Mouse (Mus musculus) erythroblast, embryonic 14.5 days (primary cell): ENCODE measurements around the gene Il23r.

Experiments used
- GATA1 ChIP-seq: IDR thresholded peaks from 2 replicates; pipeline ENCODE4 v1.6.1; 2012; ENCODE audit warnings: low read length, inconsistent platforms, mixed read lengths
- TAL1 ChIP-seq: IDR thresholded peaks from 3 replicates; pipeline ENCODE4 v1.6.1; 2012; ENCODE audit warnings: low read length, inconsistent platforms, mixed read lengths

DNA sequence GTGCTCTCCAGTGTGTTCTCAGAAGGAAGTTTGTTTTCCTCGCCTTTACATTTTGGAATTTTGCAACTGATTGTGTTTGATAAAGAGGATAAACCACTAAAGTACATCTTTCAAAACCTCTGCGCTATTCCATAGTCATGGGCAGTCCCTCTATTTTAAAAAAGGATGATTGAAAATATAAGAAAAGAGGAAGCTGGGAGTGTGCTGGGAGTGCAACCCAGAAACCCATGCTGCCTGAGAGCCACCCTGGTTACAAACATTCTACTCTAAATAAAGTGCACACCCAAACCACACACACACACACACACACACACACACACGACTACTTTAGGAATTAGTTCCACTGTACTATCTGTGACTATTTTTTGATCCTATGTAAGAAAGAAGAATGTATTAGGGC lies 75.1 kb downstream of the Il23r start:
- no peak for TF ChIP-seq GATA1
- no peak for TF ChIP-seq TAL1
